Mouse (Mus musculus) limb, embryonic 14.5 days (tissue): Measurements from ENCODE around the gene Dlg2. TPM values are rescaled to one million over a fixed set of nuclear protein-coding genes. Genes with fewer than 3 reads are reported as not detected.

Experiments
- ATAC-seq: fragments of 200-750 bp; cut with Nextera tagmentation; 2 replicates; pipeline ENCODE4 v1.8.0; 2017; ENCODE audit warnings: low read depth, moderate number of reproducible peaks, moderate TSS enrichment; ENCODE audit not compliant: low FRiP score
- DNase-seq: peaks from one replicate; pipeline ENCODE4 v3.0.0-alpha.2; 2015; ENCODE audit warnings: low spot score
- H3K27ac ChIP-seq: fragments of 300-500 bp; sonication (generic); replicated peaks from 2 replicates; pipeline ENCODE4 v1.5.1; 2014; ENCODE audit warnings: low read depth, mild to moderate bottlenecking, low read length, moderate library complexity, mixed read lengths
- H3K27me3 ChIP-seq: fragments of 300-500 bp; sonication (generic); 2 replicates; pipeline ENCODE4 v1.6.1; 2014; ENCODE audit warnings: low read length, mixed read lengths; ENCODE audit not compliant: control insufficient read depth, insufficient read depth
- H3K36me3 ChIP-seq: fragments of 300-500 bp; sonication (generic); 2 replicates; pipeline ENCODE4 v1.6.1; 2014; ENCODE audit warnings: mild to moderate bottlenecking, low read length, moderate library complexity, mixed read lengths; ENCODE audit not compliant: control insufficient read depth, insufficient read depth
- H3K4me1 ChIP-seq: fragments of 300-500 bp; sonication (generic); 2 replicates; pipeline ENCODE4 v1.6.1; 2014; ENCODE audit warnings: antibody characterized with exemption, low read length, mixed read lengths; ENCODE audit not compliant: control insufficient read depth, insufficient read depth
- H3K4me2 ChIP-seq: fragments of 300-500 bp; sonication (generic); replicated peaks from 2 replicates; pipeline ENCODE4 v1.6.1; 2014; ENCODE audit warnings: low read depth, mild to moderate bottlenecking, low read length, moderate library complexity; ENCODE audit not compliant: severe bottlenecking
- H3K4me3 ChIP-seq: fragments of 300-500 bp; sonication (generic); replicated peaks from 2 replicates; pipeline ENCODE4 v1.5.1; 2014; ENCODE audit warnings: low read length
- H3K9ac ChIP-seq: fragments of 300-500 bp; sonication (generic); 2 replicates; pipeline ENCODE4 v1.6.1; 2014; ENCODE audit warnings: mild to moderate bottlenecking, low read depth, low read length, moderate library complexity; ENCODE audit not compliant: severe bottlenecking
- H3K9me3 ChIP-seq: fragments of 300-500 bp; sonication (generic); 2 replicates; pipeline ENCODE4 v1.6.1; 2016; ENCODE audit warnings: low read length; ENCODE audit not compliant: control insufficient read depth
- POLR2A ChIP-seq: fragments of 200-500 bp; IDR thresholded peaks from 2 replicates; pipeline ENCODE4 v1.8.0; 2012; ENCODE audit warnings: inconsistent platforms, mild to moderate bottlenecking, moderate library complexity, borderline replicate concordance; ENCODE audit not compliant: insufficient read depth, insufficient read length; ENCODE audit errors: extremely low read depth
- WGBS: fragments of 180-500 bp; shearing (Covaris S2); extraction: QIAGEN DNeasy Blood & Tissue Kit; methylation state at CpG from one replicate; pipeline ENCODE4 v1.1.7; 2014; 5-methylcytosine and 5-hydroxymethylcytosine counted together
- polyA plus RNA-seq, 2 experiments: library from polyadenylated mRNA; depleted of rRNA in 1 of 2; stranded (reverse) in 1 of 2; unstranded in 1 of 2; fragments of >200 nt; fragmentation: Nextera tagmentation in 1 of 2; extraction: Ambion mirVana in 1 of 2; gene quantifications; 2 replicates each; pipeline versions ENCODE4 v1.2.1 to v1.2.3; 2012 to 2014

The Dlg2 gene
- polyA plus RNA-seq, 2 experiments: 4.6 to 7.3 TPM

DNA sequence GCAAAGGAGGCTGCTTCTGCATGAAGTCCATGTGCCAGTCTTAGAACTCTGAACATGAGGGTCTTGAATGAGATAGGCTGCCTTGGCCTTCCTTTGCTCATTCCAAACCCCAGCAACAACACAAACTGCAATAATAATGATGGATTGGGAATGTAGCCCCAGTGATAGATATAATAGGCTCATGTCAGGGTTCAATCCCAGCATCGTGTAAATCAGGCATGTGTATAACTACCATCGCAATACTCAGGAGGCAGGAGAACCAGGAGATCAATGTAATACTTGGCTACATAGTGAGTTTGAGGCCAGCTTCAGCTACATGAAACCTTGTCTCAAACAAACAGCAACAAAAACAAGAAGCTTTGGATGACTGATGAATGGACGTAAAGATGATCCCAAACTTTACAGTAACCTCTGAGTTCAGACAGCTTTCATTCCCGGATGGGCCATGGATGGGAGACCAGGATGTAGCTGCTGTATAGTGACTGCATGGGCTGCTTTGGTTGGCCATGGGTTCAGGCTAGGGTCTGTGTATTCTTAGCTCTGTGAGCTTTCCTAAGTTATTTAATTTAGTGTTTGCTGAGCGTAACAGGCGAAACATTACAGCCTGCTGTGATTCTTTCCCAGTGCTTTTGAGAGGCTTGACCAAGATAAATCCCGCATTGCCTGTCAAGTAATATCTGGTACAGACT, 1708.0 kb downstream of the Dlg2 start:
- Histone ChIP-seq H3K4me1 (0 out of 2 replicates have a peak, but pooled peaks cover 2% of the 10 kb centered on the region), H3K4me2 (no peak overlapping the region), H3K27me3 (0 out of 2 replicates have a peak, but pooled peaks cover 4% of the 10 kb centered on the region), H3K36me3 (no peaks in the 10 kb centered on the region), H3K27ac (no peak overlapping the region), H3K9me3 (no peaks in the 10 kb centered on the region), H3K9ac (no peak overlapping the region), H3K4me3 (no peak overlapping the region)
- DNase-seq (no peak), ATAC-seq (no peak)
- WGBS: 91% methylated on average over 7 of the region's 7 CpGs
- TF ChIP-seq POLR2A: no peak

DNA sequence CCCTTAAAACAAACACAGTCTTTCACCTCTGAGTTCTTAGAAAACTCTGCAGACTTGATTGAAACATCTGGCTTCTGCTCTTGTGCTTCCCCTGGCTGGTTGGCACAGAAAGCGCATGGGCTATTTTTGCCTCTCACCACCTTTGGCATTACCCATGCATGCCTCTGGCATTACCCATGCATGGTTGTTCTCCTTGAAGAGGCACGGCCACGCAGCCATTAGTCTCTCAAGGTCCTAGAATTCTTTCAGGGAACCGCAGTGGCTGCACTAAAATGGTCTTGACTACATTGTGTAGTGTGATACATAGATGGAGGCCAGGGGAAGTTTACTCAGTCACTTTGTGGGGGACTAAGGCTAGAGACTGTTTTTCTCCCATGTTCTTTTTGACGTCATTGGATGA, 1709.9 kb downstream of the Dlg2 start:
- no peaks in the 10 kb centered on the region for H3K36me3 ChIP-seq
- ATAC-seq (no peak), DNase-seq (no peak)
- no peak for TF ChIP-seq POLR2A
- H3K27me3 ChIP-seq: no peaks in the 10 kb centered on the region
- H3K4me3 ChIP-seq: no peak overlapping the region
- no peak overlapping the region for H3K9ac ChIP-seq
- no peak overlapping the region for H3K27ac ChIP-seq
- 85% methylated on average over 5 of the region's 5 CpGs for WGBS
- 0 out of 2 replicates have a peak, but pooled peaks cover 2% of the 10 kb centered on the region for H3K4me1 ChIP-seq
- no peak overlapping the region for H3K4me2 ChIP-seq
- H3K9me3 ChIP-seq: no peaks in the 10 kb centered on the region

DNA sequence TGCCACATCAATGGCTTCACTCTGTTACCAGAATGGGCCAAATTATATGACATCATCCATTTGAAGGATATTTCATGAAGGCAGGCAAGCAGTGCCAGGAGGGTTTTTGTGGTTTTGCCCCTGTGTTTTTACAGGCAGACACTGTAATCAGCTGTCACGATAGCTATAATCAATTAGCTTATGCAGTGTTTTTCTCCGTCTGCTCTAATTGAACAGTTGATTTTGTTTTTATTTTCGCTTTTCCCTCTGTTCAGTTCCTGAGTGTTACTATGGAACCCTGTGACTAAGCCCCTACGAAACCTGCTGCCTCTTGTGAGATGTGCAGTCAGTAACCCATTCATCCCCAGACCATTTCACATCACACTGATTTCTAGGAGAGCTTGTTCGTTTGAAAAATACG, 1712.7 kb downstream of the Dlg2 start:
- DNase-seq: no peak
- WGBS: 64% methylated on average over 6 of the region's 6 CpGs
- H3K27me3 ChIP-seq: no peaks in the 10 kb centered on the region

DNA sequence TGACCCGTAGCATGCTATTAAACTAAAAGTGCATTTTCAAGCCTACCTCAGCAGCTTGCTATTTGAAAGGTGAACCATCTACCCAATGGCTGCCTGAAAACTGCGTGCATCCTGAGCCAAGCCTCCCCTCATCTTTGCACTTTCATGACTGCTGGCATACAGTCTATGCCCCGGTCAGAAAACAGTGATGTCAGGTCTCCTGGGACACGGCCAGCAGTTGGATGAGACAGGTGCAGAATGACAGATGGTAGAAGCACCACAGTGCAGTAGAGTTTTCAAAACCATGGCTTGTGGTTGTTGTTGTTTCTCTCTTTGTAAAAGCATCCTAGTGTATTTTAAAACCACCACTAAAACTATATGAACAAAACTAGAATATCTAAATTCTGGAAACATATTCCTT, 1719.5 kb downstream of the Dlg2 start:
- Histone ChIP-seq H3K9ac (no peak overlapping the region), H3K4me2 (no peak overlapping the region), H3K27me3 (no peaks in the 10 kb centered on the region), H3K36me3 (no peaks in the 10 kb centered on the region), H3K27ac (no peak overlapping the region), H3K9me3 (no peaks in the 10 kb centered on the region), H3K4me1 (no peaks in the 10 kb centered on the region), H3K4me3 (no peak overlapping the region)
- ATAC-seq: no peak
- WGBS: 81% methylated on average over 4 of the region's 4 CpGs
- no peak for DNase-seq
- no peak for TF ChIP-seq POLR2A

More for the DNA sequence above, 1712.7 kb downstream of the Dlg2 start:
- Histone ChIP-seq H3K4me2 (no peak overlapping the region), H3K9me3 (no peaks in the 10 kb centered on the region), H3K4me3 (no peak overlapping the region), H3K27ac (no peak overlapping the region), H3K9ac (no peak overlapping the region), H3K4me1 (0 out of 2 replicates have a peak, but pooled peaks cover 2% of the 10 kb centered on the region), H3K36me3 (no peaks in the 10 kb centered on the region)
- TF ChIP-seq POLR2A: no peak
- ATAC-seq: no peak

DNA sequence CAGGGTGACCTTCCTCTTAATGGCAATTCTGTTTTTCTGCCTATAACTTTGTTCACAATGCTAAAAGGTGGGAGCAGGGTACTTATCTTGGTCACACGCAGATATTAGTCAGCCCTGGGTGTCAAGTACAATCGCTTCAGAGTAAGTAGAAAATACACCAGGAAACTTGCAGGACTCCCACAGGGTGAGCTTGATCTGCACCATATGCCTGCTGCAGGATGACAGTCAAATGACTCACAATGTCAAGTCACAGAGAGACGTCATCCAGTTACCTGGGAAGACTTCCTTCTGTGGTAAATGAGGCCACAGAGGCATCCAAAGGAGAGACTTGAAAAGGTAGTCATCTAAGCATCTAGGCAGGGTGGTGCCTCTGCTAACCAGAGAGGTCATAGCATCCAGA, 1721.1 kb downstream of the Dlg2 start:
- 80% methylated on average over 3 of the region's 3 CpGs for WGBS
- H3K36me3 ChIP-seq: no peaks in the 10 kb centered on the region
- no peak overlapping the region for H3K27ac ChIP-seq
- no peaks in the 10 kb centered on the region for H3K4me1 ChIP-seq
- ATAC-seq (no peak), DNase-seq (no peak)
- H3K9ac ChIP-seq: no peak overlapping the region
- H3K9me3 ChIP-seq: no peaks in the 10 kb centered on the region
- no peak overlapping the region for H3K4me3 ChIP-seq
- H3K4me2 ChIP-seq: no peak overlapping the region
- H3K27me3 ChIP-seq: no peaks in the 10 kb centered on the region
- TF ChIP-seq POLR2A: no peak

DNA sequence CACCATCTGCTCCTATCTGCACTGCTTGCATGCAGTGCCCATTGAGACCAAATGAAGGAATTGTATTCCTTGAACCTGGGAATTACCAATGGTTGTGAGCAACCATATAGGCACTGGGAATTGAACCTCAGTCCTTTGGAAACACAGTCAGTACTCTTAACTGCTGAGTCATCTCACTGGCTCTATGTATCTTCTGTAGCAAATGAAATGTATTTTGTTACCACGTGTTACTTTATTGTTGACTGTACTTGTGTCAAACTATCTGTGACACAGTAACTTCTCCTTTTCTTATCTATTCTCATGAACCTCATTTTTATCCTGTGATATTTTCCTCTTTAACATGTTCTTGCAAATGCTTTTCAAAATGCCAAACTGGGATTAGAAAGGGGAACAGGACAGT, 1722.7 kb downstream of the Dlg2 start:
- Histone ChIP-seq H3K9ac (no peak overlapping the region), H3K4me3 (no peak overlapping the region), H3K36me3 (no peaks in the 10 kb centered on the region), H3K4me1 (no peaks in the 10 kb centered on the region), H3K9me3 (no peaks in the 10 kb centered on the region), H3K27me3 (no peaks in the 10 kb centered on the region), H3K4me2 (no peak overlapping the region), H3K27ac (no peak overlapping the region)
- no peak for TF ChIP-seq POLR2A
- DNase-seq (no peak), ATAC-seq (no peak)
- 94% methylated on average over 1 of the region's 1 CpGs for WGBS
